Mouse (Mus musculus) heart, postnatal 0 days (tissue): ENCODE data around the gene Lnx2.

ENCODE experiments used
- CTCF ChIP-seq: IDR thresholded peaks from 2 replicates; pipeline ENCODE4 v1.5.1; 2016; ENCODE audit warnings: antibody characterized with exemption, control low read depth, low read depth
- EP300 ChIP-seq: IDR thresholded peaks from 2 replicates; pipeline ENCODE4 v1.6.1; 2016; ENCODE audit warnings: antibody characterized with exemption, low read depth

DNA sequence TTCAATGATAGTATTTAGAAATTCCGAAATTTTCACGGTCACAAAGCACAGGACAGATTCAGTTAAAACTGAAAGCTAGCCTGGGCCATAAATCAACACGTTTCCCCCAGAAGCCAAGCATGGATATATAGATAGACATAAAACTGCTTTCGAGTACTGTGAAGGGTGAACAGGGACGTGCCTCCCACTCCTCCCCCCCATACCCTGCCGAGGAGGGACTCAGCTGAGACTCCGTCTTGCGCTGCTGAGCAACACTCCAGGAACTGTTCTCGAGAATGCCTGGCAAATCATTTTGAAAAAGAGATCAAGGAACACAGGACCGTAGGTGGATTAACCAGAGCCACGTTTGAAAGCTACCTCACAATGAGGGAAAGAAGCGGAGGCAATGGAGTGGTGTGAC lies 42.1 kb downstream of the Lnx2 start:
- TF ChIP-seq EP300 (no peak), CTCF (no peak)
